Mouse (Mus musculus) cortical plate, adult 2 months (tissue): ENCODE measurements at regions not wholly inside any gene's neighbourhood (a gene's known extent, or its start where the extent isn't known, plus 50 kb on each side); places are given as distances from the start of the nearest gene placed in this dataset.

Experiments used
- CTCF ChIP-seq: fragments of 200-500 bp; IDR thresholded peaks from 2 replicates; pipeline ENCODE4 v1.5.1; 2011; ENCODE audit warnings: mild to moderate bottlenecking, control low read depth, low read length; ENCODE audit not compliant: insufficient read depth; ENCODE audit errors: extremely low read depth
- POLR2A ChIP-seq: fragments of 200-500 bp; IDR thresholded peaks from 2 replicates; pipeline ENCODE4 v1.6.1; 2011; ENCODE audit warnings: mild to moderate bottlenecking, low read length, control low read depth; ENCODE audit not compliant: insufficient read depth; ENCODE audit errors: extremely low read depth

DNA sequence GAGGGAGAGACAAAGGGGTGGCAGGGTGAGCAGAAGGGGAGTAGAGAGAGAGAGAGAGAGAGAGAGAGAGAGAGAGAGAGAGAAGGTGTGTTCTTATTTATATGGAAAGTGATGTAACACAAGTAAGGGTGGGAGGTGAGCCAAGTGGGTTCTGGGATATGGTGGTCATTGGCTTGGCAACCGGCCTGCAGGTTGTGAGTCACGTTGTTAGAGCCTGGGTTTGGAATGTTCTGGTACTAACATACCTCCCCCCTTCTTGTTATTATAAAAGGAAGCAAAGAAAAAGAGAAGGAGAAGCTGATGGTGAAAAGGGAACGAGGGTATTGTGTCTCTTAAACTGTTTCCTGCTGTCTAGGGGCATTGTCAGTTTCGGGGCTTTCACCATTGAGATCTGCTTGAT lies 58.3 kb upstream of the Lemd2 start:
- no peak for TF ChIP-seq CTCF
- TF ChIP-seq POLR2A: no peak
